Mouse (Mus musculus): ENCODE results near the gene Ddost. TPM values are rescaled to one million over a fixed set of nuclear protein-coding genes. Genes with fewer than 3 reads are reported as not detected.
A peak's percentile ranks its signal among the peaks of the same experiment; 100 is the strongest.

Ddost gene
- polyA plus RNA-seq, 1 experiment from 2014 or later: 226 TPM

DNA sequence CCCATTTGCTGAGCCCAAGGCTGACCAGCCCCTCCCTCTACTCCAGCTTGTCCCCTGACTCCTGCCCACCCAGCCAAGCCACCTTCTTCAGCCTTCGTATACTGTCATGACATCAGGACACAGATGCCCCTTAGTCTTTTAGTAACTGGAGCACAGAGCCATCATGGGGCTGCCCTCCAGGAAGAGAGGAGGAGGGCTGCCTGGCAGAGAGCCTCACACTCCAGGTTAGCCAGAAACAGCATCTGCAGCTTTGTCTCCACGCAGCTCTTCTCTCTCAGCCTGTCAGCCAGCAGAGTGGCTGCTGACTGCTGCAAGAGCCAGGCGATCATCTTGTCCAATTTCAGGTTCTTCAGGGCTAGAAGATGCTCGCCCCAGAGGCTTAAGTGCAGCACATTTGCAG, 9.3 kb downstream of the Ddost start:
- Histone ChIP-seq H3K36me3 (peaks cover 82% of the 10 kb centered on the region), H3K4me3 (no peak overlapping the region), H3K9ac (no peak overlapping the region), H3K9me3 (peaks cover 3% of the 10 kb centered on the region; the same call in 1 of the 2 replicates), H3K27me3 (replicated peaks) (no peaks in the 10 kb centered on the region), H3K4me2 (replicated peaks) (no peak overlapping the region), H3K4me1 (no peaks in the 10 kb centered on the region), H3K27ac (no peak overlapping the region)
- 94% methylated on average over 4 of the region's 4 CpGs for WGBS
- no peak for ATAC-seq (ENCODE audit: low FRiP score, low read depth)

DNA sequence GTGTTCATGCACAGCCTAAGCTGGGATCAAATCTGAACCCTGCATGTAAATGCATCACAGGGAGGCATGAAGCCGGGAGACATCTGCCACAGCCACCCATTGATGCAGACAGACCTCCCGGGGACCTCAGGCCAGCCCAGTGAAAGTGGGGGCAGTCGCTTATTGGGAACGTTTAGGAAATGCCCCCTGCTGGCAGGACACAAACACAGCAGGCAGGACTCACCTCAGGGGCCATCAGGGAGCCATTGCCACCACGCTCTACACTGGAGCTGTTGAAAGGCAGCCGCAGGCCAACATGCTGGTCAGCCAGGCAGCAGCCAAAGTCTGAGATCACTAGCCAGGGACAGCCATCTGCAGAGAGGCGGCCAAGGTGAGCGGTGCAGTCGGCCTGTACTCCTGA, 11.3 kb downstream of the Ddost start:
- H3K9me3 ChIP-seq: peaks cover 3% of the 10 kb centered on the region; the same call in 1 of the 2 replicates
- no peak for ATAC-seq (ENCODE audit: low FRiP score, low read depth)
- no peak overlapping the region for H3K9ac ChIP-seq
- no peak overlapping the region for H3K27ac ChIP-seq
- peaks cover 65% of the 10 kb centered on the region for H3K36me3 ChIP-seq
- WGBS: 72% methylated on average over 9 of the region's 9 CpGs
- H3K4me3 ChIP-seq: no peak overlapping the region
- no peak overlapping the region for H3K4me2 ChIP-seq (replicated peaks)
- H3K4me1 ChIP-seq: no peaks in the 10 kb centered on the region
- H3K27me3 ChIP-seq (replicated peaks): no peaks in the 10 kb centered on the region

GRCm38 (mm10) chr4:138316369-138316768, 11.8 kb downstream of the Ddost start:
- no peaks in the 10 kb centered on the region for H3K4me1 ChIP-seq
- 86% methylated on average over 6 of the region's 6 CpGs for WGBS
- H3K27ac ChIP-seq: no peak overlapping the region
- no peak overlapping the region for H3K4me3 ChIP-seq
- H3K9me3 ChIP-seq: peaks cover 3% of the 10 kb centered on the region; the same call in 1 of the 2 replicates
- no peak overlapping the region for H3K4me2 ChIP-seq (replicated peaks)
- peaks cover 59% of the 10 kb centered on the region for H3K36me3 ChIP-seq
- ATAC-seq (ENCODE audit: low FRiP score, low read depth): no peak
- H3K9ac ChIP-seq: no peak overlapping the region
- no peaks in the 10 kb centered on the region for H3K27me3 ChIP-seq (replicated peaks)

- H3K4me3 ChIP-seq: no peak overlapping the region
- no peak for ATAC-seq (ENCODE audit: low FRiP score, low read depth)
- H3K27me3 ChIP-seq (replicated peaks): no peaks in the 10 kb centered on the region
- peaks cover 3% of the 10 kb centered on the region; the same call in 1 of the 2 replicates for H3K9me3 ChIP-seq
- WGBS: 55% methylated on average over 6 of the region's 6 CpGs
- H3K27ac ChIP-seq: no peak overlapping the region
- H3K9ac ChIP-seq: no peak overlapping the region
- H3K4me1 ChIP-seq: peaks cover 3% of the 10 kb centered on the region; the same call in 1 of the 2 replicates
- H3K4me2 ChIP-seq (replicated peaks): no peak overlapping the region
- peaks cover 36% of the 10 kb centered on the region for H3K36me3 ChIP-seq
These were observed 14.2 kb downstream of the Ddost start for GRCm38 (mm10) chr4:138318509-138319266.

DNA sequence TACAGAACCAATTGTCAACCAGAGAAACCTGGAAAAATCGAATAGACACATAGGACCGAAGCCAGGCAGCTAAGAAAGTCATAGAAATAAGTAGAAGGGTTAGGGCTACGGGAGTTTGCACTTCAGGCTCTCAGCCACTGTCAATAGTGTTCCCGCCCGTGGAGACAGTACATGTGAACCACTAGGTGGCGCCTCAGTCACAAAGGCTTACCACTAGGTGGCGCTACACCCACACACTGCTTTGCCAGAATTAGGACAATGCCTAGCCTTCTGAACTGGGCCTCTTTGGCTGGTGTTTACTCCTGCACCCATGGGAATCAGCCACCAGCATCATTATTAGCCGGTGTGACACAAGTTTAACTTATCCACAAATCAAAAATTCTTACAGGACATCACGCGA, 15.0 kb downstream of the Ddost start:
- no peak overlapping the region for H3K4me3 ChIP-seq
- no peaks in the 10 kb centered on the region for H3K27me3 ChIP-seq (replicated peaks)
- H3K36me3 ChIP-seq: peaks cover 28% of the 10 kb centered on the region
- ATAC-seq (ENCODE audit: low FRiP score, low read depth): no peak
- H3K4me1 ChIP-seq: peaks cover 7% of the 10 kb centered on the region; the same call in 1 of the 2 replicates
- H3K27ac ChIP-seq: no peak overlapping the region
- no peak overlapping the region for H3K4me2 ChIP-seq (replicated peaks)
- H3K9ac ChIP-seq: no peak overlapping the region
- 39% methylated on average over 10 of the region's 10 CpGs for WGBS
- peaks cover 3% of the 10 kb centered on the region; the same call in 1 of the 2 replicates for H3K9me3 ChIP-seq

- Histone ChIP-seq H3K4me2 (replicated peaks) (no peak overlapping the region), H3K4me1 (peaks cover 11% of the 10 kb centered on the region; the same call in 1 of the 2 replicates), H3K9ac (no peak overlapping the region), H3K27ac (no peak overlapping the region), H3K27me3 (replicated peaks) (no peaks in the 10 kb centered on the region), H3K36me3 (peaks cover 16% of the 10 kb centered on the region), H3K9me3 (peaks cover 3% of the 10 kb centered on the region; the same call in 1 of the 2 replicates), H3K4me3 (no peak overlapping the region)
- ATAC-seq (ENCODE audit: low FRiP score, low read depth): no peak
- WGBS: 91% methylated on average over 11 of the region's 11 CpGs
These were observed 16.2 kb downstream of the Ddost start for GRCm38 (mm10) chr4:138320711-138321110.

- 79% methylated on average over 7 of the region's 7 CpGs for WGBS
- peaks cover 11% of the 10 kb centered on the region for H3K36me3 ChIP-seq
- no peak overlapping the region for H3K9ac ChIP-seq
- no peak overlapping the region for H3K27ac ChIP-seq
- no peak for ATAC-seq (ENCODE audit: low FRiP score, low read depth)
- H3K4me1 ChIP-seq: peaks cover 13% of the 10 kb centered on the region; the same call in 1 of the 2 replicates
- peaks cover 1% of the 10 kb centered on the region; the same call in 1 of the 2 replicates for H3K9me3 ChIP-seq
- H3K4me3 ChIP-seq: no peak overlapping the region
- no peaks in the 10 kb centered on the region for H3K27me3 ChIP-seq (replicated peaks)
- no peak overlapping the region for H3K4me2 ChIP-seq (replicated peaks)
These were observed 17.0 kb downstream of the Ddost start for GRCm38 (mm10) chr4:138321488-138321887.

DNA sequence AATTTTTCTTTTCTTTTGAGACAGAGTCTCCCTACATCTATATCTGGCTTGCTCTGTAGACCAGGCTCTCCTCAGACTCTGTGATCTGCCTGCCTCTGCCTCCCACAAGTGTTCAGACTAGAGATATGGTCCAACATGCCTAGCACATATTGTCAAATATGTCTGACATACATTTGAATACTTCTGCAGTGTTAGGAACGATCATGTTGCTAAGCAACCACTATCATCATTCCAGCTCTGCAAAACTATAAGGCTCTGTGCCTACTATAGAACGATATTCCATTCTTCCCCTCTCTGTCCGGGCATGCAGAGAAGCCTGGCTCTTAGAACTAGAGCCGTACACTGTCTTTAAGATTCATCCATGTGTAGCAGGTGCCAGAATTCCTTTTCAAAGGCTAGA, 18.2 kb downstream of the Ddost start:
- H3K9ac ChIP-seq: no peak overlapping the region

DNA sequence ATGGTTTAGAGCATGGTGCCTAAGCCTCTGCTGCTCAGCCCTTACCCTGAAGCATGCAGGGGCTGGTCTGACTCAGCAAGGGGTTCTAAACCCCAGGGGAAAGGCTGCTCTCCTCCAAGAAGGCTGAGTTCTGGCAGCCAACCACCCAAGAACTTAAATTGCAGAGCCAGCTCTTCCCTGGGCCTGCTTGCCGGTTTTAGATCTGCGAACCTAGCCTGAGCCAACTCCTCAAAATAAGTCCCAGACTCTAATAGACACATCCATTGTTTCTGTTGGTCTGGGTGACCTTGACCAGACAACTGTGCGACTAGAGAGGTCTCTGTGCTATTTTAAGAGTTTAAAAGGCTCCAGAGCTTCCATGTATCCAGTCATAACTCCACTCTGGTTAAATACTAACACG, 19.2 kb downstream of the Ddost start:
- Histone ChIP-seq H3K4me2 (replicated peaks) (no peak overlapping the region), H3K36me3 (peaks cover 3% of the 10 kb centered on the region; the same call in 1 of the 2 replicates), H3K9me3 (no peaks in the 10 kb centered on the region), H3K4me1 (peaks cover 14% of the 10 kb centered on the region; the same call in 1 of the 2 replicates), H3K27ac (no peak overlapping the region), H3K27me3 (replicated peaks) (no peaks in the 10 kb centered on the region), H3K9ac (no peak overlapping the region), H3K4me3 (no peak overlapping the region)
- 72% methylated on average over 4 of the region's 4 CpGs for WGBS
- no peak for ATAC-seq (ENCODE audit: low FRiP score, low read depth)

More for the DNA sequence above, 18.2 kb downstream of the Ddost start:
- H3K36me3 ChIP-seq: peaks cover 3% of the 10 kb centered on the region; the same call in 1 of the 2 replicates
- H3K27ac ChIP-seq: no peak overlapping the region
- no peaks in the 10 kb centered on the region for H3K27me3 ChIP-seq (replicated peaks)
- WGBS: 30% methylated on average over 4 of the region's 4 CpGs
- H3K4me1 ChIP-seq: peaks cover 14% of the 10 kb centered on the region; the same call in 1 of the 2 replicates
- no peaks in the 10 kb centered on the region for H3K9me3 ChIP-seq
- H3K4me2 ChIP-seq (replicated peaks): no peak overlapping the region
- no peak overlapping the region for H3K4me3 ChIP-seq
- ATAC-seq (ENCODE audit: low FRiP score, low read depth): no peak

DNA sequence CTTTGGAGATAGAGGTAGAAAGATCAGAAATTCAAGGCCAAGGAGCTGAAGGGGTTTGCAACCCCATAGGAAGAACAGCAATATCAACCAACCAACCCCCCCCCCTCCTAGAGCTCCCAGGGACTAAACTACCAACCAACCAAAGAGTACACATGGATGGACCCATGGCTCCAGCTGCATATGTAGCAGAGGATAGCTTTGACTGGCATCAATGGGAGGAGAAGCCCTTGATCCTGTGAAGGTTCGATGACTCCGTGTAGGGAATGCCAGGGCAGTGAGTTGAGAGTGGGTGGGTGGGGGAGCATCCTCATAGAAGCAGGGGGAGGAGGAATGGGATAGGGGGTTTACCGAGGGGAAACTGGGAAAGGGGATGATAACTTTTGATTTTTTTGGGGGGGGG, 19.9 kb downstream of the Ddost start:
- no peak overlapping the region for H3K4me2 ChIP-seq (replicated peaks)
- WGBS: 92% methylated on average over 3 of the region's 3 CpGs
- no peaks in the 10 kb centered on the region for H3K27me3 ChIP-seq (replicated peaks)
- no peak overlapping the region for H3K4me3 ChIP-seq
- peaks cover 14% of the 10 kb centered on the region; the same call in 1 of the 2 replicates for H3K4me1 ChIP-seq
- peaks cover 3% of the 10 kb centered on the region; the same call in 1 of the 2 replicates for H3K36me3 ChIP-seq
- no peak overlapping the region for H3K9ac ChIP-seq
- no peak for ATAC-seq (ENCODE audit: low FRiP score, low read depth)
- no peak overlapping the region for H3K27ac ChIP-seq
- H3K9me3 ChIP-seq: no peaks in the 10 kb centered on the region

- ATAC-seq (ENCODE audit: low FRiP score, low read depth): peak; percentile 89
- H3K4me3 ChIP-seq: peak overlapping the region; percentile 95
- H3K4me1 ChIP-seq: peaks cover 14% of the 10 kb centered on the region; the same call in 1 of the 2 replicates
- H3K9me3 ChIP-seq: no peaks in the 10 kb centered on the region
- H3K27ac ChIP-seq: peak overlapping the region; percentile 94
- H3K9ac ChIP-seq: peak overlapping the region; percentile 93
- H3K36me3 ChIP-seq: no peaks in the 10 kb centered on the region
- 0 out of 2 replicates have a peak, but pooled peaks cover 4% of the 10 kb centered on the region for H3K27me3 ChIP-seq (replicated peaks)
- peak overlapping the region; percentile 79 for H3K4me2 ChIP-seq (replicated peaks)
- WGBS: under 1% methylated on average over 45 of the region's 45 CpGs
These were observed 21.0 kb downstream of the Ddost start for GRCm38 (mm10) chr4:138325466-138326076.

DNA sequence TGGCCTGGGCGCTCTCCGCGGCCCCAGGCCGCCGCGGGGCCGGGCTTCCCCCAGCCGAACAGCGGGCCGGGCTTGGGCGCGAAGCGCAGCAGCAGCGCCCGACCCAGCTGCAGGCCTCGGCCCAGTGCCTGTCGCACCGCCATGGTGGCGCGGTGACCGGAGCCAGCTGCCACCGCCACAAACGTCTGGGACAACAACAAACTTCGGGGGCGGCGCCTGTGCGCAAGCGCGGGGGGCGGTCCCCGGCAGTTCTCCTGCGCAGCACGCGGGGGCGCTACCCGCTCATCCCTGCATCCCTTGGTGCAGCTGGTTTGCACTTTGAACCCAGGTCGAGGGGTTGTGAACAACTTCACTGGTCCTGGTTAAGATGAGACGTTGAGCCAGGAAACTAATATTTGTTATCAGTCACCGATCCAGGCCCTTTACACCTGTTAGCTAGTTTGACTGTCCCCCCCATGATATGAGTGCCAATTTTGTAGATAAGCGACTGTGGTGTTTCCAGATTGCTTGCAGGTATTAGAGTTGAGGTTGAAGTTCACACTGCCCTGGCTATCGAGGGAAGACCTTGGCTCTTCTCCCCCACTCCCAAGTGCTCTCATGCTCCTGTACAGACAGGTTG, 21.7 kb downstream of the Ddost start, which contains the start of gene Pink1:
Gene Pink1, minus strand, starts transcription at position 231 of the 619 bp plus-strand sequence.
- ATAC-seq (ENCODE audit: low FRiP score, low read depth): peak; percentile 77
- WGBS: 4% methylated on average over 38 of the region's 41 CpGs
- peaks cover 14% of the 10 kb centered on the region; the same call in 1 of the 2 replicates for H3K4me1 ChIP-seq
- peak within 1 kb of the TSS; percentile 94 for H3K27ac ChIP-seq
- H3K4me3 ChIP-seq: peak within 1 kb of the TSS; percentile 95
- 0 out of 2 replicates have a peak, but pooled peaks cover 4% of the 10 kb centered on the region for H3K27me3 ChIP-seq (replicated peaks)
- no peaks in the 10 kb centered on the region for H3K36me3 ChIP-seq
- peak within 1 kb of the TSS; percentile 93 for H3K9ac ChIP-seq
- H3K9me3 ChIP-seq: no peaks in the 10 kb centered on the region
- peak within 1 kb of the TSS; percentile 79 for H3K4me2 ChIP-seq (replicated peaks)

Data from neural tube, embryonic 12.5 days (tissue).